Mouse (Mus musculus): ENCODE results near the gene Lrp6.

Gene Lrp6

GRCm38 (mm10) chr6:134439401-134440021 is 127.3 kb downstream of the Lrp6 start:
- peak; percentile 49 for DNase-seq (ENCODE audit: extremely low spot score, low spot score)

GRCm38 (mm10) chr6:134436955-134437354 is 129.8 kb downstream of the Lrp6 start:
- DNase-seq (ENCODE audit: extremely low spot score, low spot score): no peak

GRCm38 (mm10) chr6:134434866-134435390 is 131.8 kb downstream of the Lrp6 start:
- DNase-seq (ENCODE audit: extremely low spot score, low spot score): no peak

GRCm38 (mm10) chr6:134434044-134434443 is 132.7 kb downstream of the Lrp6 start:
- no peak for DNase-seq (ENCODE audit: extremely low spot score, low spot score)

- no peak for DNase-seq (ENCODE audit: extremely low spot score, low spot score)
Measured at GRCm38 (mm10) chr6:134433281-134433680, 133.5 kb downstream of the Lrp6 start.

- DNase-seq (ENCODE audit: extremely low spot score, low spot score): no peak
Measured at GRCm38 (mm10) chr6:134431583-134431982, 135.2 kb downstream of the Lrp6 start.

GRCm38 (mm10) chr6:134430161-134430799 is 136.5 kb downstream of the Lrp6 start:
- DNase-seq (ENCODE audit: extremely low spot score, low spot score): no peak

- DNase-seq (ENCODE audit: extremely low spot score, low spot score): no peak
Measured at GRCm38 (mm10) chr6:134428455-134428854, 138.3 kb downstream of the Lrp6 start.

GRCm38 (mm10) chr6:134427165-134427564 is 139.6 kb downstream of the Lrp6 start:
- DNase-seq (ENCODE audit: extremely low spot score, low spot score): no peak

GRCm38 (mm10) chr6:134425216-134425717 is 141.5 kb downstream of the Lrp6 start:
- peak; percentile 59 for DNase-seq (ENCODE audit: extremely low spot score, low spot score)

GRCm38 (mm10) chr6:134421921-134422320 is 144.8 kb downstream of the Lrp6 start:
- DNase-seq (ENCODE audit: extremely low spot score, low spot score): no peak

GRCm38 (mm10) chr6:134420375-134420774 is 146.4 kb downstream of the Lrp6 start:
- no peak for DNase-seq (ENCODE audit: extremely low spot score, low spot score)

- no peak for DNase-seq (ENCODE audit: extremely low spot score, low spot score)
Measured at GRCm38 (mm10) chr6:134417886-134418285, 148.9 kb downstream of the Lrp6 start.

- DNase-seq (ENCODE audit: extremely low spot score, low spot score): no peak
Measured at GRCm38 (mm10) chr6:134416556-134417105, 150.1 kb downstream of the Lrp6 start.

GRCm38 (mm10) chr6:134414532-134414883 is 152.3 kb downstream of the Lrp6 start:
- no peak for DNase-seq (ENCODE audit: extremely low spot score, low spot score)

GRCm38 (mm10) chr6:134413706-134414531 is 152.8 kb downstream of the Lrp6 start:
- DNase-seq (ENCODE audit: extremely low spot score, low spot score): no peak

- no peak for DNase-seq (ENCODE audit: extremely low spot score, low spot score)
Measured at GRCm38 (mm10) chr6:134407226-134407625, 159.5 kb downstream of the Lrp6 start.

- DNase-seq (ENCODE audit: extremely low spot score, low spot score): no peak
Measured at GRCm38 (mm10) chr6:134403684-134404070, 163.1 kb downstream of the Lrp6 start.

GRCm38 (mm10) chr6:134402914-134403683 is 163.7 kb downstream of the Lrp6 start:
- DNase-seq (ENCODE audit: extremely low spot score, low spot score): peak; percentile 79
